25 mouse cellular contexts compared by ENCODE assay signal in genomic region chr13:34427527-34427926, GRCm38 (mm10).
DNase-seq lines count a peak whose midpoint lies in the region; ATAC-seq and TF ChIP-seq lines count a peak whose summit lies in the region.
"Had no signal": no experiment of that assay in that cellular context is flagged by ENCODE, and none has a peak within 500 bp of the region (broad histone marks: within the 10 kb centered on the region; RNA-seq: fewer than 3 reads in every experiment).

No protein-coding gene starts in this region.

- H3K4me2 ChIP-seq in lung, postnatal 0 days (replicated peaks; ENCODE audit: low read depth, low read length): no peak overlapping the region
- H3K4me2 ChIP-seq: embryonic facial prominence, embryonic 13.5 days; embryonic facial prominence, embryonic 15.5 days; forebrain, embryonic 12.5 days had no signal

- no peak for TF ChIP-seq CTCF in lung, postnatal 0 days (IDR thresholded peaks at IDR 0.05)

- H3K27ac ChIP-seq in limb, embryonic 10.5 days: no peak overlapping the region
- no peak overlapping the region for H3K27ac ChIP-seq in lung, postnatal 0 days (ENCODE audit: low read length)
- H3K27ac ChIP-seq: embryonic facial prominence, embryonic 13.5 days; embryonic facial prominence, embryonic 15.5 days; forebrain, embryonic 10.5 days; forebrain, embryonic 12.5 days had no signal

- no peaks in the 10 kb centered on the region for H3K36me3 ChIP-seq in limb, embryonic 10.5 days
- no peaks in the 10 kb centered on the region for H3K36me3 ChIP-seq in lung, postnatal 0 days (ENCODE audit: insufficient read depth, low read length)
- H3K36me3 ChIP-seq: embryonic facial prominence, embryonic 13.5 days; embryonic facial prominence, embryonic 15.5 days; forebrain, embryonic 10.5 days; forebrain, embryonic 12.5 days; G1E had no signal

- WGBS in limb, embryonic 10.5 days: 88% methylated on average over 1 of the region's 1 CpGs
- 81% methylated on average over 1 of the region's 1 CpGs for WGBS in lung, postnatal 0 days

- H3K9ac ChIP-seq in lung, postnatal 0 days (replicated peaks; ENCODE audit: low read depth): no peak overlapping the region
- H3K9ac ChIP-seq: embryonic facial prominence, embryonic 13.5 days; embryonic facial prominence, embryonic 15.5 days; forebrain, embryonic 12.5 days had no signal

- peak; percentile 70; the same call in 1 of the 2 replicates for ATAC-seq in megakaryocyte-erythroid progenitor cell, adult 5-6 weeks (replicated peaks; ENCODE audit: low FRiP score, low TSS enrichment, poor library complexity, severe bottlenecking)
- no peak for ATAC-seq in lung, postnatal 0 days
- ATAC-seq: activated CD4-positive, CD25-positive, alpha-beta regulatory T cell, adult 4 months; forebrain, embryonic 14.5 days; forebrain, embryonic 16.5 days; Patski had no signal

- no peak for TF ChIP-seq EP300 in lung, postnatal 0 days (IDR thresholded peaks at IDR 0.05)

- H3K4me3 ChIP-seq in limb, embryonic 10.5 days: no peak overlapping the region
- no peak overlapping the region for H3K4me3 ChIP-seq in lung, postnatal 0 days (ENCODE audit: low read depth, low read length)
- H3K4me3 ChIP-seq: embryonic facial prominence, embryonic 13.5 days; embryonic facial prominence, embryonic 15.5 days; erythroblast, embryonic 14.5 days; forebrain, embryonic 10.5 days; forebrain, embryonic 12.5 days had no signal

- no peaks in the 10 kb centered on the region for H3K4me1 ChIP-seq in limb, embryonic 10.5 days
- H3K4me1 ChIP-seq in lung, postnatal 0 days (ENCODE audit: insufficient read depth, low read depth, low read length): no peaks in the 10 kb centered on the region
- H3K4me1 ChIP-seq: embryonic facial prominence, embryonic 13.5 days; embryonic facial prominence, embryonic 15.5 days; forebrain, embryonic 10.5 days; forebrain, embryonic 12.5 days had no signal

- peak; percentile 24 for DNase-seq in 416B (ENCODE audit: low read depth)
- DNase-seq in limb, embryonic 10.5 days (ENCODE audit: low spot score): peak; percentile 7
- no peak for DNase-seq in right cerebral cortex, postnatal 14 days
- no peak for DNase-seq in lung, postnatal 0 days (ENCODE audit: low spot score)
- DNase-seq: adrenal gland, adult 8-10 months; adrenal gland, postnatal 14 days; adrenal gland, postnatal 36 days; cerebellum, adult 11-12 months; cerebellum, adult 2 months; cerebellum, adult 9-10 months; cerebellum, postnatal 10 days; cerebellum, postnatal 25 days; embryo, embryonic 11 days had no signal

- H3K9me3 ChIP-seq in limb, embryonic 10.5 days (replicated peaks): no peaks in the 10 kb centered on the region
- H3K9me3 ChIP-seq in lung, postnatal 0 days (ENCODE audit: low read length): no peaks in the 10 kb centered on the region
- H3K9me3 ChIP-seq: embryonic facial prominence, embryonic 13.5 days; embryonic facial prominence, embryonic 15.5 days; forebrain, embryonic 10.5 days; forebrain, embryonic 12.5 days; G1E had no signal

- H3K27me3 ChIP-seq in limb, embryonic 10.5 days (ENCODE audit: low read depth, poor library complexity, severe bottlenecking): no peaks in the 10 kb centered on the region
- no peaks in the 10 kb centered on the region for H3K27me3 ChIP-seq in lung, postnatal 0 days (replicated peaks; ENCODE audit: insufficient read depth, low read length)
- H3K27me3 ChIP-seq: CH12.LX; embryonic facial prominence, embryonic 13.5 days; embryonic facial prominence, embryonic 15.5 days; forebrain, embryonic 12.5 days; Patski had no signal

Comparison
In these comparisons a context has a peak if more than half of its experiments do, and no peak if none do; other contexts are left out.
1. DNase-seq: peak in 416B (single experiment) and limb, embryonic 10.5 days (single experiment); none in right cerebral cortex, postnatal 14 days (single experiment) and lung, postnatal 0 days (single experiment).